21 mouse cellular contexts compared by ENCODE assay signal in genomic region chr11:111363363-111363762, GRCm38 (mm10).
A peak's percentile ranks its signal among the peaks of the same experiment; 100 is the strongest.
DNase-seq lines count a peak whose midpoint lies in the region; ATAC-seq and TF ChIP-seq lines count a peak whose summit lies in the region.
"Had no signal": no experiment of that assay in that cellular context is flagged by ENCODE, and none has a peak within 500 bp of the region (broad histone marks: within the 10 kb centered on the region; RNA-seq: fewer than 3 reads in every experiment).

No protein-coding gene starts in this region.

- no peaks in the 10 kb centered on the region for H3K4me1 ChIP-seq in kidney, embryonic 15.5 days
- H3K4me1 ChIP-seq in lung, embryonic 14.5 days (ENCODE audit: insufficient read depth): no peaks in the 10 kb centered on the region
- H3K4me1 ChIP-seq: embryonic facial prominence, embryonic 13.5 days; embryonic facial prominence, embryonic 15.5 days; forebrain, embryonic 10.5 days; forebrain, embryonic 12.5 days had no signal

- H3K9me3 ChIP-seq in kidney, embryonic 15.5 days (replicated peaks): no peaks in the 10 kb centered on the region
- no peaks in the 10 kb centered on the region for H3K9me3 ChIP-seq in lung, embryonic 14.5 days (ENCODE audit: low read depth, low read length)
- H3K9me3 ChIP-seq: embryonic facial prominence, embryonic 13.5 days; embryonic facial prominence, embryonic 15.5 days; forebrain, embryonic 10.5 days; forebrain, embryonic 12.5 days had no signal

- no peak overlapping the region for H3K4me2 ChIP-seq in kidney, embryonic 15.5 days
- no peak overlapping the region for H3K4me2 ChIP-seq in lung, embryonic 14.5 days
- H3K4me2 ChIP-seq: embryonic facial prominence, embryonic 13.5 days; embryonic facial prominence, embryonic 15.5 days; forebrain, embryonic 12.5 days had no signal

- peak overlapping the region; percentile 4; the same call in 1 of the 2 replicates for H3K27ac ChIP-seq in kidney, embryonic 15.5 days
- H3K27ac ChIP-seq in lung, embryonic 14.5 days (ENCODE audit: low read depth): no peak overlapping the region
- H3K27ac ChIP-seq: embryonic facial prominence, embryonic 13.5 days; embryonic facial prominence, embryonic 15.5 days; forebrain, embryonic 10.5 days; forebrain, embryonic 12.5 days had no signal

- DNase-seq in kidney, adult 9 months: no peak
- peak; percentile 68 for DNase-seq in lung, embryonic 14.5 days
- no peak for DNase-seq in lung, postnatal 4 days
- DNase-seq: adrenal gland, adult 2 months; adrenal gland, postnatal 10 days; adrenal gland, postnatal 25 days; cerebellum, adult 11 months; cerebellum, adult 18-20 months; cerebellum, adult 8-10 months; cerebellum, adult 9-11 months; cerebellum, postnatal 14 days; cerebellum, postnatal 36 days; embryo, embryonic 11 days had no signal

- no peak overlapping the region for H3K9ac ChIP-seq in kidney, embryonic 15.5 days
- H3K9ac ChIP-seq in lung, embryonic 14.5 days: no peak overlapping the region
- H3K9ac ChIP-seq: embryonic facial prominence, embryonic 13.5 days; embryonic facial prominence, embryonic 15.5 days; forebrain, embryonic 12.5 days had no signal

- no peak overlapping the region for H3K4me3 ChIP-seq in kidney, embryonic 15.5 days (replicated peaks)
- no peak overlapping the region for H3K4me3 ChIP-seq in lung, embryonic 14.5 days (ENCODE audit: low read depth, low read length)
- H3K4me3 ChIP-seq: embryonic facial prominence, embryonic 13.5 days; embryonic facial prominence, embryonic 15.5 days; erythroblast, embryonic 14.5 days; forebrain, embryonic 10.5 days; forebrain, embryonic 12.5 days had no signal

- no peaks in the 10 kb centered on the region for H3K27me3 ChIP-seq in kidney, embryonic 15.5 days
- H3K27me3 ChIP-seq in lung, embryonic 14.5 days (ENCODE audit: insufficient read depth, low read length): no peaks in the 10 kb centered on the region
- H3K27me3 ChIP-seq: embryonic facial prominence, embryonic 13.5 days; embryonic facial prominence, embryonic 15.5 days; forebrain, embryonic 12.5 days had no signal

- no peak for TF ChIP-seq CTCF in lung, embryonic 14.5 days (IDR thresholded peaks at IDR 0.05; ENCODE audit: low read depth)

- WGBS in kidney, embryonic 15.5 days: 63% methylated on average over 1 of the region's 1 CpGs
- 58% methylated on average over 1 of the region's 1 CpGs for WGBS in lung, embryonic 14.5 days

- H3K36me3 ChIP-seq in kidney, embryonic 15.5 days: no peaks in the 10 kb centered on the region
- no peaks in the 10 kb centered on the region for H3K36me3 ChIP-seq in lung, embryonic 14.5 days (ENCODE audit: insufficient read depth)
- H3K36me3 ChIP-seq: embryonic facial prominence, embryonic 13.5 days; embryonic facial prominence, embryonic 15.5 days; forebrain, embryonic 10.5 days; forebrain, embryonic 12.5 days had no signal

- ATAC-seq in kidney, embryonic 15.5 days (replicated peaks; ENCODE audit: low FRiP score): no peak
- peak; percentile 58; the same call in 1 of the 2 replicates for ATAC-seq in lung, embryonic 14.5 days (ENCODE audit: insufficient read depth)
- ATAC-seq: forebrain, embryonic 14.5 days; forebrain, embryonic 16.5 days had no signal
